Mouse (Mus musculus) monocyte, adult 59 days (primary cell): ENCODE data around the gene Rangrf. TPM values are rescaled to one million over a fixed set of nuclear protein-coding genes. Genes with fewer than 3 reads are reported as not detected.

Experiments
- total RNA-seq, 2 experiments: library from RNA; stranded (reverse); gene quantifications; one replicate each; pipeline ENCODE4 v1.2.4; 2023

Rangrf gene
- total RNA-seq: 1 to 10 TPM; 2.0 to 5.2 TPM

DNA sequence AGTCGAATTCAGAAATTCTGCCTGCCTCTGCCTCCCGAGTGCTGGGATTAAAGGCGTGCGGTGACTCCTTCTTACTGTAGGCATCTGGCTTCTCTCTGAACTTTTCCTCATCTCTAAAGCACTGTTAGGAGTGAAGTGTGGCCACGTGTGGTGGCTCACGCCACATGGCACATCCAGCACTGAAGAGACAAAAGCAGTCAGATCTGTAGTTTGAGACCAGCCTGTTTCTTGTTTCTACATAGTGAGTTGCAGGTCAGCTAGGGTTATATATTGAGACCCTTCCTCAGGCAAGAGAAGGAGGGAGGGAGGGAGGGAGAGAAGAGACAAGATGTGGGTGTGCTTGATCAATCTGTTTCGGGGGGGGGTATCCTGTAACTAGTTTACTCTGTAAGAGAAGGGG lies at the start of gene Rangrf:
TSS of gene Rangrf (minus strand) at position 101 of the 400 bp plus-strand sequence.

GRCm38 (mm10) chr11:69015644-69016441 lies 40.9 kb upstream of the Rangrf start, which contains the start of gene Ctc1:
TSS of gene Ctc1 (plus strand) at chr11:69015911.

DNA sequence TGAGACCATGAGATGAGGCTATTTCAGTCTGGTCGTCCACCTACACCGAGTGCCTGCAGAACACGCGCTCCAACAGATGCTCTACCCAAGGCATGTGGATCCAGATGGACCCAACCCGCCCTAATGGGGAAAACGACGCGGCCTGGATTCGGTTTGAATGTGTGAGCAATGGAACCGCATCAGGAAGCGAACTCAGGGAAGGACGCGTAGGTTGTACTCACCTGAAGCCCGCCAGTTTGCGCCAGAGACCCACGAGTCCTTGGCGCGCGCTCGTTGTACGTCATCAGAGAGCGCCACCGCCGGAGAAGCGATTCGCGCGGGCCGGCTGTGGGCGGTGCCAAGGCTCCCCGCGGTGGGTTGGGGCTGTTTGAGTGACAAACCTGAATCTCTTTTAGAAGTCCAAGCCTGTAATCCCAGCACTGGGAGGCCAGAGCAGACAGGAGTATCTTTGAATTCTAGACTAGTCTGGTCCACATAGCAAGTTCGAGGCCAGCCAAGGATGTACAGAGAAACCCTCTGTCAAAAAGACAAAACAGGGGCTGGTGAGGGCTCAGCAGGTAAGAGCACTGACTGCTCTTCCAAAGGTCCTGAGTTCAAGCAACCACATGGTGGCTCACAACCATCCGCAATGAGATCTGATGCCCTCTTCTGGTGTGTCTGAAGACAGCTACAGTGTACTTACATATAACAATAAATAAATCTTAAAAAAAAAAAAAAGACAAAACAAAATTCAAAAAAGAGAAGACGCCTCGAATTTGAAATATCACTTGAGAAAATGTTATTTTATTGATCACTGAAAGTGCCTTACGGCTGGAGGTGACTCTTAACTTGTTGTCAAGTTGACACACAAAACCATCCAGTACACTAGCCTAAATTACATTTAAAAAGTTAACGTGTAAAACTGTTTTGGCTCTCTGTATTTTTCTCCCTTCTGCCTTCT lies 33.5 kb upstream of the Rangrf start, which contains the start of gene Pfas:
TSS of gene Pfas (minus strand) at position 279 of the 940 bp plus-strand sequence.

GRCm38 (mm10) chr11:68967337-68968282 lies 7.4 kb downstream of the Rangrf start, which contains the start of gene Slc25a35:
TSS of gene Slc25a35 (plus strand) at chr11:68968131.

DNA sequence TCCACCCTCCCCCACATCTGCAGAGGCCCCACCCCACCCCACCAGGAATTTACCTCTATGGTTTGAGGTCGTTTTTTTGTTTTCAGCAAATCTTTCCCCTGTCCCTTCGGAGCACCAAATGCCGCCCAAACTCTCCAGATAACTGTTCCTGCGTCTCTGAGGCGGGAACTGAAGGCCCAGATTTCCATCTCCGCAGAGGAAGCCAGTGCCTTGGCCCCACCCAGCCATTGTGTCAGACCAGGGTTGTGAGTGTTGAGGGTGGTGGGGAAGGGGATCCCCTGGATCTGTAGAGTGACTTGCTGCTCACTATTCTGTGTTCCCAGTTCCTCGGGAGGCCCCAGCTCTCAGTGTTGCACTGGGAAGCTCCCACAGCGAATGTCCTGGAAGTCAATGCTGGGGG lies 17.7 kb downstream of the Rangrf start, which contains the start of gene Arhgef15:
TSS of gene Arhgef15 (minus strand) at position 173 of the 400 bp plus-strand sequence.

GRCm38 (mm10) chr11:68926981-68927380 lies 48.0 kb downstream of the Rangrf start, which contains the start of gene Odf4:
TSS of gene Odf4 (minus strand) at chr11:68927081.

Other genes starting within 250 kb of the Rangrf start
- 100 to 1,000 TPM; 151 to 155 TPM for gene Ndel1, start 103.3 kb downstream of the Rangrf start, total RNA-seq
- not detected for gene Rnf222, start 86.6 kb downstream of the Rangrf start, total RNA-seq
- 1,000 to 10,000 TPM; 1,720 to 1,823 TPM for gene Rpl26, start 73.6 kb downstream of the Rangrf start, total RNA-seq
- not detected for gene Odf4, start 48.1 kb downstream of the Rangrf start, total RNA-seq
- not detected for gene Arhgef15, start 17.7 kb downstream of the Rangrf start, total RNA-seq
- gene Slc25a35, start 7.1 kb downstream of the Rangrf start, total RNA-seq: 1 to 10 TPM; 2.6 to 3.1 TPM
- 1 to 10 TPM; 7.9 to 8.6 TPM for gene Pfas, start 33.3 kb upstream of the Rangrf start, total RNA-seq
- 10 to 100 TPM; 27.8 to 30.5 TPM for gene Ctc1, start 40.7 kb upstream of the Rangrf start, total RNA-seq
- 10 to 100 TPM; 12.5 to 13.0 TPM for gene Aurkb, start 70.5 kb upstream of the Rangrf start, total RNA-seq
- 10 to 100 TPM; 43.4 to 46.4 TPM for gene Borcs6, start 84.5 kb upstream of the Rangrf start, total RNA-seq
- gene Tmem107, start 95.6 kb upstream of the Rangrf start, total RNA-seq: 1 to 10 TPM; 3.9 to 6.5 TPM
- 100 to 1,000 TPM; 151 to 170 TPM for gene Vamp2, start 113.3 kb upstream of the Rangrf start, total RNA-seq
- gene Per1, start 120.0 kb upstream of the Rangrf start, total RNA-seq: 100 to 1,000 TPM; 499 to 544 TPM
- gene Hes7, start 145.2 kb upstream of the Rangrf start, total RNA-seq: under 1 TPM in 1 of 2 experiments, not detected in 1; 0.45 TPM
- under 1 TPM; 0.31 to 0.55 TPM for gene 9130213A22Rik, start 147.4 kb upstream of the Rangrf start, total RNA-seq
- under 1 TPM; 0.50 to 0.85 TPM for gene Aloxe3, start 150.7 kb upstream of the Rangrf start, total RNA-seq
- gene Alox12b, start 181.8 kb upstream of the Rangrf start, total RNA-seq: not detected
- 1 to 10 TPM in 1 of 2 experiments, under 1 TPM in 1; 0.94 to 2.2 TPM for gene Alox8, start 222.7 kb upstream of the Rangrf start, total RNA-seq